Mouse (Mus musculus): ENCODE results near the gene Irgq.

DNA sequence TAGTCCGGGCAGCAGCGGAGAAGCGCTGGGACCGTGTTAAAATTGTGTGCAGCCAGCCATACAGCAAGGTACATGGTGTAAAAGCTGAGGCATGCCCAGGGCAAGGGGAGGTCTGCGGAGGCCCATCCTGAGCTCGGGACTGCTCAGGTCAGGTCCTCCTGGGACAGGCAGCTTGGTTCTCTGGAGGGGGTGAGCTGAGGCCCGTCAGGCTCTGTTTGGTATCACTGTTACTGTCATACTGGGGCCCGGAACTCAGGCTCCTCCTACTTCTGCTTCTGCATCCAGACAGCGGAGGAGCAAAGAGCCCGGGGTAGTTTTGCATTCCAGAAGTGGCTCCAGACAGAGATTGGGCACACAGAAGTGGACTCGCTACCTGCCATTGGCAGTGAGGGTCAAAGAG, 35.1 kb downstream of the Irgq start:
- no peak for TF ChIP-seq POLR2A (IDR thresholded peaks at IDR 0.05; ENCODE audit: insufficient read depth, low read depth, low read length)
- no peak for TF ChIP-seq CTCF (IDR thresholded peaks at IDR 0.05)
- no peak for TF ChIP-seq EP300 (IDR thresholded peaks at IDR 0.05; ENCODE audit: insufficient read depth, low read depth, low read length)

Data from heart, adult 2 months (tissue).